Mouse (Mus musculus): ENCODE measurements at regions not wholly inside any gene's neighbourhood (a gene's known extent, or its start where the extent isn't known, plus 50 kb on each side); places are given as distances from the start of the nearest gene placed in this dataset.
A peak's percentile ranks its signal among the peaks of the same experiment; 100 is the strongest.

DNA sequence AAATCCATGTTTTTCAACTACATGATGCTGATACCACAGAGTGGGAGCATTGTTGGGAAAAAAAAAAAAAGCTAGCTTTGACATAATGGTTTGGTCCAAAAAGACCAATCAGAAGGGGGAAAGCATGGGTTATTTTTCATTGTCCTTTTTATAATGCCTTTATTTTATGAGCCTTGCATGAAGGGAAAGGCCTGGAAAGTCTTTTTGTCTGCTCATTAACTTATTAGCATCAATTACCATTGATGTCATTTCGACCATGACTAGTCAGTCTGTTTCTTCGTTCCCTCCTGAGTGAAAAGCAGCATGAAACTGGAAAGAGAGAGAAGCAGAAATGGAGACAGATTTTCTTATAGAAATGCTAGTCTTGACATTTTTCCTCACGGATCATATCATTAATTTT is 532.2 kb upstream of the Gm28269 start:
- peak; percentile 71 for DNase-seq

- DNase-seq = no peak
Measured at GRCm38 (mm10) chrX:22249016-22249415, 504.1 kb upstream of the Gm28269 start.
